Mouse (Mus musculus) midbrain, postnatal 0 days (tissue): ENCODE data around the gene Gramd1b. TPM values are rescaled to one million over a fixed set of nuclear protein-coding genes. Genes with fewer than 3 reads are reported as not detected.

Source experiments
- ATAC-seq: fragments of 200-750 bp; cut with Nextera tagmentation; 2 replicates; pipeline ENCODE4 v1.8.0; 2017; ENCODE audit warnings: moderate number of reproducible peaks, mild to moderate bottlenecking, moderate TSS enrichment, moderate library complexity; ENCODE audit not compliant: low FRiP score
- DNase-seq: peaks from one replicate; pipeline ENCODE4 v3.0.0-alpha.2; 2015; ENCODE audit warnings: low spot score
- H3K27ac ChIP-seq: fragments of 300-500 bp; sonication (generic); 2 replicates; pipeline ENCODE4 v1.5.1; 2014; ENCODE audit warnings: low read depth, mild to moderate bottlenecking, low read length, mixed read lengths
- H3K27me3 ChIP-seq: fragments of 300-500 bp; sonication (generic); 2 replicates; pipeline ENCODE4 v1.6.1; 2014; ENCODE audit warnings: low read length, control low read depth, mixed read lengths; ENCODE audit not compliant: insufficient read depth
- H3K36me3 ChIP-seq: fragments of 300-500 bp; sonication (generic); 2 replicates; pipeline ENCODE4 v1.6.1; 2014; ENCODE audit warnings: low read length, control low read depth, mixed read lengths; ENCODE audit not compliant: insufficient read depth
- H3K4me1 ChIP-seq: fragments of 300-500 bp; sonication (generic); 2 replicates; pipeline ENCODE4 v1.6.1; 2014; ENCODE audit warnings: mild to moderate bottlenecking, control low read depth, antibody characterized with exemption, low read length, mixed read lengths; ENCODE audit not compliant: insufficient read depth
- H3K4me2 ChIP-seq: fragments of 300-500 bp; sonication (generic); 2 replicates; pipeline ENCODE4 v1.6.1; 2014; ENCODE audit warnings: low read depth, mild to moderate bottlenecking, low read length, mixed read lengths; ENCODE audit not compliant: poor library complexity, severe bottlenecking
- H3K4me3 ChIP-seq: fragments of 300-500 bp; sonication (generic); 2 replicates; pipeline ENCODE4 v1.5.1; 2014; ENCODE audit warnings: low read depth, mild to moderate bottlenecking, low read length, moderate library complexity
- H3K9ac ChIP-seq: fragments of 300-500 bp; sonication (generic); replicated peaks from 2 replicates; pipeline ENCODE4 v1.6.1; 2014; ENCODE audit warnings: mild to moderate bottlenecking, low read length, moderate library complexity, mixed read lengths; ENCODE audit not compliant: poor library complexity, severe bottlenecking
- H3K9me3 ChIP-seq: fragments of 300-500 bp; sonication (generic); 2 replicates; pipeline ENCODE4 v1.6.1; 2016; ENCODE audit warnings: low read length, control low read depth
- CTCF ChIP-seq: IDR thresholded peaks from 2 replicates; pipeline ENCODE4 v1.5.1; 2016; ENCODE audit warnings: antibody characterized with exemption, mild to moderate bottlenecking
- WGBS: fragments of 180-500 bp; shearing (Covaris S2); extraction: QIAGEN DNeasy Blood & Tissue Kit; methylation state at CpG from one replicate; pipeline ENCODE4 v1.1.7; 2014; 5-methylcytosine and 5-hydroxymethylcytosine counted together
- polyA plus RNA-seq: library from polyadenylated mRNA; unstranded; fragments of >200 nt; fragmentation: Nextera tagmentation; extraction: Ambion mirVana; gene quantifications from 2 replicates; pipeline ENCODE4 v1.2.1, GENCODE M21; 2015
- total RNA-seq: library from RNA; depleted of rRNA; stranded (reverse); fragments of >200 nt; gene quantifications from 2 replicates; pipeline ENCODE4 v1.2.3, GENCODE M21; 2014

Gramd1b gene
- total and polyA plus RNA-seq, 2 experiments from 2014 or later = 19.1 to 48.3 TPM

DNA sequence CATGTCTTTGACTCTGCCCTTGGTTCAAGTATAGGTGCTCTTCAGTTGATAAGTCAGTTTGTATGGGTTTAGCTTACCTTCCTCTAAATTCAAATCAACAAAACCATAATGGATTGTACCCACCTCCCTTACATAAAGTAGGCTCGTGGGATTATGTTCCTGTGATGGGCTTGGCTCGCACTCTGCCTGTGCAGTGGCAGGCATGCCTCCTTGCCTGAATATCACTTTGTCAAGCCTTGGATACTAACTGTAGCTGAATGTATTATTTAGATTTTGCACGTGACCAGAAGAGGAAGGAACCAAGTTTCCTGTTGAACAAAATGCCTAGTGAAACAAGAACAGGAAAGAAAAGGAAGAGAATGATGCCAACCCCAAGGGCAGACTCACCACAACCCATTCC lies 260.1 kb downstream of the Gramd1b start:
- Histone ChIP-seq H3K9ac (no peak overlapping the region; the same call in 1 of the 2 replicates), H3K4me2 (peak overlapping the region; percentile 69), H3K27ac (no peak overlapping the region), H3K4me1 (peaks cover 16% of the 10 kb centered on the region; the same call in 1 of the 2 replicates), H3K36me3 (peaks cover 6% of the 10 kb centered on the region; the same call in 1 of the 2 replicates), H3K4me3 (peak overlapping the region; percentile 68), H3K27me3 (no peaks in the 10 kb centered on the region), H3K9me3 (no peaks in the 10 kb centered on the region)
- ATAC-seq = no peak
- no peak for DNase-seq
- TF ChIP-seq CTCF = no peak
- WGBS = 33% methylated on average over 3 of the region's 3 CpGs

DNA sequence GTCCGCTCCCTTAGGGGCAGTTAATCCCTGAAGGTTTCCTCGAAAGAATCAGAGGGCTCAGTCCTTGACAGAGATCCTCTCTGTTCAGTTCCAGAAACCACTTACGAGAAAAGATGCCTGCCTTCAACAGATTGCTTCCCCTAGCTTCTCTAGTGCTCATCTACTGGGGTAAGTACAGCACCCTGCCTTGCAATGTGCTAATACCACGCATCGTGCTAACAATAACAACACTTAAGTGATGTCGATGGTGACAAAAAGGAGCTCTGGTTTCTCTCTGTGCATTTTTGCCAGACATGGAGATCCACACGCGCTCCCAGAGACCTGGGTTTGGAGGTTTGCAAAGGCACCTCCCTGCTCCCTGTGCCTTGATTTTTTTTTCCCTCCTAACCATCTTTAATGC lies 261.3 kb downstream of the Gramd1b start:
- TF ChIP-seq CTCF = no peak
- Histone ChIP-seq H3K4me3 (peak overlapping the region; percentile 68), H3K4me1 (peaks cover 16% of the 10 kb centered on the region; the same call in 1 of the 2 replicates), H3K36me3 (0 out of 2 replicates have a peak, but pooled peaks cover 2% of the 10 kb centered on the region), H3K9ac (peak overlapping the region; percentile 76), H3K4me2 (peak overlapping the region; percentile 69), H3K27ac (peak overlapping the region; percentile 88), H3K9me3 (no peaks in the 10 kb centered on the region), H3K27me3 (no peaks in the 10 kb centered on the region)
- DNase-seq (peak; percentile 27), ATAC-seq (no peak)
- 9% methylated on average over 8 of the region's 8 CpGs for WGBS

DNA sequence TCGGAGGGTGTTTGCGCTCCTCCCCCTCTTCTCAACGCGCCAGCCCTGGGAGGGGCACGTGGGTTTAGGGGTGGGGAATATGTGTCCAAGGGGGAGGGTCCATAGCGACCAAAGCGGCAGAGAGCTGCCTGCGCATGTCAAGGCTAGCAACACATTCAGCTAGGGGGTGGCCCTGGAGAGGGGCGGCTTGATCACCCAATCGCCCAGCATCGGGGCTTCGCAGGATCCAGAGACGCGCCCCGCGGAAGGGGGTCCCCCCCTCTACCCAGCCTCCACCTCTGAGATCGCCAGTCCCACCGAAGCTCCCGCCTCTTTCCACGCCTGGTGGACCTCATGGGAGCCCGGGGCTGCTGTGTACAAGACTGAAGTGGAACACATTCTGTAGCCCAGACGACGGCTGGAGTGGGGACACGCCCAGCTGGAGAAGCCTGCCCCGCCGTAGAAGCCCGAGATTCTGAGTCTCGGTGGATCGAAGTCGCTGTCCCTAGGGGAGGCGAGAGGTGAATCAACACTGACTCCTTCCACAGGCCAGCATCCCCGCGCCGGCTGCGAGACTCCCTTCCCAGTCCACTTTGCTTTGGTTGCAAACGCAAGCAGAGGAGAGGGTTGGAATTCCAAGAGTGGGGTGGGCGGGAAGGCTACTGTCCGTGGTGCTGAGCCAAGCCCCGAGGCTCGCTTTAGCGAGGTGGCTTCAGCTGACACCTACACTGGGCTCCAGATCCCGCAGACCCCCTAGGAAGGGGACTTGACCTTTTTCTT lies 261.9 kb downstream of the Gramd1b start, which contains the start of gene Scn3b:
Gene Scn3b (plus strand): TSS at position 115 of the 759 bp plus-strand sequence.
- H3K4me3 ChIP-seq = peak within 1 kb of the TSS; percentile 68
- 0 out of 2 replicates have a peak, but pooled peaks cover 2% of the 10 kb centered on the region for H3K36me3 ChIP-seq
- H3K9ac ChIP-seq = peak within 1 kb of the TSS; percentile 76
- peaks cover 16% of the 10 kb centered on the region; the same call in 1 of the 2 replicates for H3K4me1 ChIP-seq
- H3K27me3 ChIP-seq = no peaks in the 10 kb centered on the region
- peak within 1 kb of the TSS; percentile 69 for H3K4me2 ChIP-seq
- DNase-seq = peak; percentile 95
- peak; percentile 97 for ATAC-seq
- H3K27ac ChIP-seq = peak within 1 kb of the TSS; percentile 88
- H3K9me3 ChIP-seq = no peaks in the 10 kb centered on the region
- peak; percentile 18; the same call in 1 of the 2 replicates for TF ChIP-seq CTCF
- WGBS = under 1% methylated on average over 42 of the region's 42 CpGs

DNA sequence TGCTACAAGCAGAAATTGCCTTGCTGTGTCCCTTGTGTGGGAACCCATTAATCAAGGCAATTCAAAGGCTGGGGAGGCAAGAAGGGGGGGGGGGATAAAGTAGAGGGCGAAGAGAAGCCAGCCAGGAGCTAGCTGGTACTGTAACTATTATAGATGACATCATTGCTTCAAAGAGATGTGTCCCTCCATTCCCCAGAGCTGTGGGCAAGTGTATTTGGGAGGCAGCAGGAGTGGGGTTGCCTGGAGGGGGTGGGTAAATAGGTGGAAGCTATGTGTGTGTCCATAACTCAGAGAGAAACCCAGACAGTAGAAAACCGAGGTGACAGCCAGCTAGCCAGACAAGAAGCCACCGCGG lies 262.5 kb downstream of the Gramd1b start:
- Histone ChIP-seq H3K9me3 (no peaks in the 10 kb centered on the region), H3K4me1 (peaks cover 16% of the 10 kb centered on the region; the same call in 1 of the 2 replicates), H3K4me3 (peak overlapping the region; percentile 68), H3K27me3 (no peaks in the 10 kb centered on the region), H3K27ac (peak overlapping the region; percentile 88), H3K4me2 (peak overlapping the region; percentile 69), H3K36me3 (0 out of 2 replicates have a peak, but pooled peaks cover 2% of the 10 kb centered on the region), H3K9ac (peak overlapping the region; percentile 76)
- no peak for DNase-seq
- 2% methylated on average over 4 of the region's 4 CpGs for WGBS
- TF ChIP-seq CTCF = no peak
- ATAC-seq = peak; percentile 79

DNA sequence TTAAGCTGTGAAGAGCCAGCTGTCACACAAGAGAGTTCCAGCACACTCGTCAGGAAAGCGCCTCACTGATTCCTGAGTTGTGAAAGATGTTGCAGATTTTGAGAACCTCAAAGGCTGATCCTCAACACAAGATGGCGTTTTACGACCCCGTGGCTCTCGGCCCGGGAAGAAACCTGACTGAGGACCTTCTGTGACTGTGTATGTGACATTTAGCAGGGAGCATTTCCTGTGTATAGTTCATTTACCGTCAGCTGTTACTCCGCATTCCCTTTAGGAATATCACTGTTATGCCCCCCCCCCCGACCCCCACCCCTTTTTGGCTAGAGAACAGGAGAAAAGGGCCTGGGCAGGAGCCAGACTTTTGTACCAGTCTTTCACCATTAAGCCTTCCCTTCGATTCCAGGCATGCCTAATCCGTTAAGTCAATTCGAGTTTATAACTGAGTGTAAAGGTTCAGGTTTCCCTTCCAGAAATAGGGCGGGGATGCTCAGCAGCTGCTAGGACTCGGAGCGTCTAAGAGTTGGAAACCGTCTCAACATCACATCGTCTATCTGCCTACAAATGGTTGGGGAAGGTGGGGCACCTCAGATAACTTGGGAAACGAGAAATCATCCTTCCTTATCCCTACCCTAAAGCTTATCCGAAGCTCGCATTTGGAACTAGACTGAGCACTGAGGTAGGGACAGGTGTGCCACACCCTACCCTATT lies 263.0 kb downstream of the Gramd1b start:
- Histone ChIP-seq H3K27me3 (no peaks in the 10 kb centered on the region), H3K4me3 (peak overlapping the region; percentile 68), H3K4me2 (peak overlapping the region; percentile 69), H3K9me3 (no peaks in the 10 kb centered on the region), H3K27ac (peak overlapping the region; percentile 88), H3K9ac (peak overlapping the region; percentile 76), H3K4me1 (peaks cover 12% of the 10 kb centered on the region; the same call in 1 of the 2 replicates), H3K36me3 (no peaks in the 10 kb centered on the region)
- TF ChIP-seq CTCF = peak; percentile 59
- DNase-seq (peak; percentile 71), ATAC-seq (peak; percentile 28)
- 7% methylated on average over 21 of the region's 21 CpGs for WGBS
